Mouse (Mus musculus): ENCODE results near the gene Rorb. TPM values are rescaled to one million over a fixed set of nuclear protein-coding genes. Genes with fewer than 3 reads are reported as not detected.

Gene Rorb
- 1.0 and 1.2 TPM in 2 replicates for polyA plus RNA-seq (2015; fragmentation: Nextera tagmentation; extraction: Ambion mirVana)

DNA sequence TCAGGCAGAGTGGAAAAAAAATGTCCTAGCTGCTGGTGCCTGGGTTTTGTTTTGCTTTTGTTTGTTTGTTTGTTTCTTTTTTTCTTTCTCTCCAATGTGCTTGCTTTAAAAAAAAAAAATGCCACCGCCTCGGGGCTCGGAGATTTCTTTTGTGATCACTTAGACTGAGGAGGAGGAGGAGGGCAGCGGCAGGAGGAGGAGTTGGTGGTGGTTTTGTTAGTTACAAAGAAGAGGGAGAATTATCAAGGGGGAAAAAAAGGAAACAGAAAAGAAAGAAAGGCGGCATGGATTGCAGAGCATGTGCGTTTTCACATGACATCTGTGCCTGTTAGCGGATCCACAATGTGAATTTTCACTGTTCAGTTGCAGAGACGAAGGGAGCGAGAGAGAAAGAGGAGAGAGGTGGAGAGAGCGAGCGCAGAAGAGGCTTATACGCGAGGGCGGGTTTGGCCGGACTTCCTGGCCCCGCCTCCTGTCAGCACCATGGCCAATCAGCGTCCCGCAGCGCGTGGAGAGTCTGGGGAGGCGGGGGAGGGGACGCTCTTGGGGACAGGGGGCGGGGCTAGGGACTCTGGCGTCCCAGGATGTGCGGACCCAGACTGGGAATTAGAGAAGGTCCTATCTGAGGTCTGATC lies at the start of gene Rorb:
Gene Rorb, minus strand, starts transcription at position 404 of the 635 bp plus-strand sequence.
- Histone ChIP-seq H3K27me3 (peaks cover 28% of the 10 kb centered on the region), H3K4me2 (replicated peaks) (peak within 1 kb of the TSS; percentile 95), H3K27ac (replicated peaks) (no peak within 1 kb of the TSS), H3K9ac (peak within 1 kb of the TSS; percentile 9), H3K4me3 (replicated peaks) (peak within 1 kb of the TSS; percentile 49), H3K9me3 (replicated peaks) (no peaks in the 10 kb centered on the region), H3K36me3 (no peaks in the 10 kb centered on the region), H3K4me1 (peaks cover 7% of the 10 kb centered on the region; the same call in 1 of the 2 replicates)
- peak; percentile 95 for ATAC-seq (ENCODE audit: insufficient number of reproducible peaks, low FRiP score, low TSS enrichment, low read depth)
- WGBS = 0% methylated on average over 25 of the region's 25 CpGs

- H3K9ac ChIP-seq = no peak overlapping the region
- H3K27me3 ChIP-seq = no peaks in the 10 kb centered on the region
- no peak for ATAC-seq (ENCODE audit: insufficient number of reproducible peaks, low FRiP score, low TSS enrichment, low read depth)
- WGBS = 68% methylated on average over 6 of the region's 6 CpGs
- no peaks in the 10 kb centered on the region for H3K4me1 ChIP-seq
- H3K4me3 ChIP-seq (replicated peaks) = no peak overlapping the region
- no peaks in the 10 kb centered on the region for H3K9me3 ChIP-seq (replicated peaks)
- no peaks in the 10 kb centered on the region for H3K36me3 ChIP-seq
- H3K27ac ChIP-seq (replicated peaks) = no peak overlapping the region
- H3K4me2 ChIP-seq (replicated peaks) = no peak overlapping the region
These were observed 37.9 kb upstream of the Rorb start for GRCm38 (mm10) chr19:19148847-19149246.

DNA sequence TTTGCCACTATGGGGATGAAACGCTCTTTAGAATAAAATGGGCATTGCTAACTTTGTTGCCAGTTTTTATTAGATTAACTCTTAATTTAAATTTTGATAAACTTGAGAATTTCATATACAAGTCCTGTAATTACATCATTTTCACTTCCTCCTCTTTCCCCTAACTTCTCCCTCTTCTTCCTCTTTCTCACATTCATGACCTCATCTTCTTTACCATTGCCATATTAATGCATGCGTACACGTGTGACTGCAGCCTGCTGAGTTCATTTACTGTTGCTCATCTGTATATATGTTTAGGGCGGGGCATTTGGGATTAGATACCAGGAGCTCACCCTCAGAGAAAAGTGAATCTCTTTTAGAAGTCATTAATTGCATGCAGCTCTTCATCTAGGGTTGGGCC lies 33.5 kb upstream of the Rorb start:
- ATAC-seq (ENCODE audit: insufficient number of reproducible peaks, low FRiP score, low TSS enrichment, low read depth) = no peak
- Histone ChIP-seq H3K4me2 (replicated peaks) (no peak overlapping the region), H3K9ac (no peak overlapping the region), H3K27ac (replicated peaks) (no peak overlapping the region), H3K4me1 (no peaks in the 10 kb centered on the region), H3K4me3 (replicated peaks) (no peak overlapping the region), H3K27me3 (no peaks in the 10 kb centered on the region), H3K36me3 (no peaks in the 10 kb centered on the region), H3K9me3 (replicated peaks) (no peaks in the 10 kb centered on the region)
- 86% methylated on average over 4 of the region's 4 CpGs for WGBS

DNA sequence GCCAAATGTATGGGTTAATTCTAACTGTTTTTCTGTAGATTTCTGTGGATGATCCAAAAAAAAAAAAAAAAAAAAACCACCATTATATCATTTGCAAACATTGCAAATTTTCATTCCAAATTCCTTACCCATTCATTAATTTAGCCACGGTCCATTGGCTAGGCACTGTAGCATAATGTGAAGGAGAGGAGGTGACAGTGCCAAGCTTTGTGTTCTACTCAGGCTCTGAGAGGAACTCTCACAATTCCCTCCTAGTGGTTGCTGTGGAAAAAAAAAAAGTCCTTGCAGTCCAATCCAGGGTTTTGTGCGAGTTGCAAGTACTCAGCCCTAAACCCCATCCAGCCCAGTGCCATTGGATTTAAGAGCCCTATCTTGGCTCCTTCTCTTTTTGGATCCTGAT lies 25.9 kb upstream of the Rorb start:
- no peak overlapping the region for H3K9ac ChIP-seq
- no peak for ATAC-seq (ENCODE audit: insufficient number of reproducible peaks, low FRiP score, low TSS enrichment, low read depth)
- H3K36me3 ChIP-seq = no peaks in the 10 kb centered on the region
- H3K4me1 ChIP-seq = no peaks in the 10 kb centered on the region
- H3K27me3 ChIP-seq = no peaks in the 10 kb centered on the region
- H3K9me3 ChIP-seq (replicated peaks) = no peaks in the 10 kb centered on the region
- H3K27ac ChIP-seq (replicated peaks) = no peak overlapping the region
- H3K4me2 ChIP-seq (replicated peaks) = no peak overlapping the region
- no peak overlapping the region for H3K4me3 ChIP-seq (replicated peaks)
- 69% methylated on average over 2 of the region's 2 CpGs for WGBS

- Histone ChIP-seq H3K9me3 (replicated peaks) (no peaks in the 10 kb centered on the region), H3K9ac (no peak overlapping the region), H3K4me1 (no peaks in the 10 kb centered on the region), H3K27ac (replicated peaks) (no peak overlapping the region), H3K4me3 (replicated peaks) (no peak overlapping the region), H3K27me3 (no peaks in the 10 kb centered on the region), H3K4me2 (replicated peaks) (no peak overlapping the region), H3K36me3 (no peaks in the 10 kb centered on the region)
- 82% methylated on average over 2 of the region's 2 CpGs for WGBS
- no peak for ATAC-seq (ENCODE audit: insufficient number of reproducible peaks, low FRiP score, low TSS enrichment, low read depth)
These were observed 24.8 kb upstream of the Rorb start for GRCm38 (mm10) chr19:19135838-19136237.

GRCm38 (mm10) chr19:19122324-19122723 lies 11.3 kb upstream of the Rorb start:
- Histone ChIP-seq H3K9me3 (replicated peaks) (no peaks in the 10 kb centered on the region), H3K4me2 (replicated peaks) (no peak overlapping the region), H3K36me3 (no peaks in the 10 kb centered on the region), H3K4me1 (no peaks in the 10 kb centered on the region), H3K27ac (replicated peaks) (no peak overlapping the region), H3K27me3 (no peaks in the 10 kb centered on the region), H3K4me3 (replicated peaks) (no peak overlapping the region), H3K9ac (no peak overlapping the region)
- no peak for ATAC-seq (ENCODE audit: insufficient number of reproducible peaks, low FRiP score, low TSS enrichment, low read depth)
- 25% methylated on average over 2 of the region's 2 CpGs for WGBS

- H3K36me3 ChIP-seq = no peaks in the 10 kb centered on the region
- WGBS = 59% methylated on average over 4 of the region's 4 CpGs
- H3K9me3 ChIP-seq (replicated peaks) = no peaks in the 10 kb centered on the region
- no peak overlapping the region for H3K9ac ChIP-seq
- H3K27ac ChIP-seq (replicated peaks) = no peak overlapping the region
- peaks cover 7% of the 10 kb centered on the region; the same call in 1 of the 2 replicates for H3K4me1 ChIP-seq
- ATAC-seq (ENCODE audit: insufficient number of reproducible peaks, low FRiP score, low TSS enrichment, low read depth) = no peak
- H3K4me2 ChIP-seq (replicated peaks) = no peak overlapping the region
- peaks cover 28% of the 10 kb centered on the region for H3K27me3 ChIP-seq
- no peak overlapping the region for H3K4me3 ChIP-seq (replicated peaks)
These were observed 1.2 kb upstream of the Rorb start for GRCm38 (mm10) chr19:19112180-19112579.

DNA sequence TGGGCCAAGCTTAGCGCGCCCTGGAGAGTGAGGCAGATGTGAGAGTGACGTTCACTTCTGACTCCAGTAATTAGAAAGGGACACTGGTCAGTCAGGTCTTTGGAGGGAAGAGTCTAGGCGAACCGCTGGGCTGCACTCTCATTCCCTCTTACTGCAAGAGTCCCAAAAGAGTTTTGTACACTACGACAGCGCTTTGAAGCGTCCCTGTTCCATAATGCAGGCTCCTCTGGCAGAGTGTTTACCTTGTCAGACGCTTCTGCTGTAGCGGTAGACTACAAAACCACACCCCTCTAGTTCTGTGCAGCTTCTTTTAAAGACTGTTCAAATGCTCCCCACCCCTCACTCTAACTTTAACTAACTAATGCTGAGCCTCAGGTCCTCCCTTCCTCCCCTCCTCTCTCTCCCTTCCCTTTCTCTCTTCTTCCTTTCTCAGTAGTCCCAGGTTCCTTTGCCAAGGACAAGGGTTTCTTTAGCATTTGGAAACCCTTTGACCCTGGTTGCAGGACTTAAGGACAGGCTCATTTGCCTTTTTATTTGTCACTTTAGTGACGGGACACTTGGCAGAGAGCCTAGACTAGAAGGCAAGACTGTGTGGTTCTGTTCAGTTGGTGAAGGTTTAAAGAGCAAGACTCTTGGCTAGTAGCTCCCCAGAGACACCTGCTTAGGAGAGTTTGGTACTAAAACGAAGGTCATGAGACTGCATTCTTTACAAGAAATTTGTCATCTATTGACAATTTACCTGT lies 603 bp upstream of the Rorb start:
- WGBS = 3% methylated on average over 12 of the region's 12 CpGs
- H3K9me3 ChIP-seq (replicated peaks) = no peaks in the 10 kb centered on the region

GRCm38 (mm10) chr19:19110011-19110768 lies 806 bp downstream of the Rorb start:
- H3K4me1 ChIP-seq = peaks cover 7% of the 10 kb centered on the region; the same call in 1 of the 2 replicates
- H3K27me3 ChIP-seq = peaks cover 28% of the 10 kb centered on the region
- no peaks in the 10 kb centered on the region for H3K9me3 ChIP-seq (replicated peaks)
- peak overlapping the region; percentile 95 for H3K4me2 ChIP-seq (replicated peaks)
- ATAC-seq (ENCODE audit: insufficient number of reproducible peaks, low FRiP score, low TSS enrichment, low read depth) = no peak
- WGBS = under 1% methylated on average over 49 of the region's 49 CpGs
- peak overlapping the region; percentile 9 for H3K9ac ChIP-seq
- H3K4me3 ChIP-seq (replicated peaks) = peak overlapping the region; percentile 49
- H3K36me3 ChIP-seq = no peaks in the 10 kb centered on the region
- no peak overlapping the region for H3K27ac ChIP-seq (replicated peaks)

More for the DNA sequence above, 603 bp upstream of the Rorb start:
- Histone ChIP-seq H3K4me3 (replicated peaks) (peak overlapping the region; percentile 49), H3K4me2 (replicated peaks) (peak overlapping the region; percentile 95), H3K9ac (no peak overlapping the region), H3K27me3 (peaks cover 28% of the 10 kb centered on the region), H3K27ac (replicated peaks) (no peak overlapping the region), H3K36me3 (no peaks in the 10 kb centered on the region), H3K4me1 (peaks cover 7% of the 10 kb centered on the region; the same call in 1 of the 2 replicates)
- peak; percentile 17; the same call in 1 of the 2 replicates for ATAC-seq (ENCODE audit: insufficient number of reproducible peaks, low FRiP score, low TSS enrichment, low read depth)

DNA sequence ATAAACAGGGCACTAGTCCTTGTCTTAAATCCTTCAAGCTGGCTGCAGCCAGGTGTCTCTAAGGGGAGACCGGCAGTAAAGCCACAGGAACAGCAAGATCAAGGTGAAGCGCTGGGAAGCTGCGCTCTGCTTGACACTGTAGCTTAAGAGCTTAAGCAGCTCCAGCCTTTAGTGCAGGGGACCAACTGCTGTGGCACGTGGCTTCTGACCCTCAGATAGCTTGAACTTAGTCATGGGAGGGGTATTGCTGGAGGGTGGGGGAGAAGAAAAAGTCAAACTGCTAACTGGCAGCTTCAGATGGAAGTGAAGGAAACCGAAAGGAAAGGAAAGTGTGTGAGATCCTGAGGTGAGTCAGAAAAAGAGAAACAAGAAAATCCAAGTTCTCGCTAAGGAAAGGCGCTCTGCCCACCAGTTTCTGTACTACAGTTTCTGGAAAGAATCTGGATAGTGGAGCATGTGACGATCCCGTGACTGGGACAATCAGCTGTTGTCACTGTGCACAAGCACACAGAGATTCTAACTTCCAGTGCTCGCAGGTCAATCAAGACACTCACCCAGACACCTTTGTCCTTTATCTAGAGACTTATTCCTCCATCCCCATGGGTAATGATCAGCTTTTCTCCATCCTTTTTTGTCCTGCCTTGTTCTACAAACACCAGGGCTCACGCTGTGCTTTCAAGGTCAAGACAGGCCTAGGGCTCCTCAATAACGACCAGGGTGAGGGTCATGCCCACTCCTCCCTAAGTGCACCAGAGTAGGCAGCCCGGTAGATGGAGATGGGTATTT lies 2.2 kb downstream of the Rorb start:
- no peak overlapping the region; the same call in 1 of the 2 replicates for H3K4me2 ChIP-seq (replicated peaks)
- no peak overlapping the region for H3K4me3 ChIP-seq (replicated peaks)
- ATAC-seq (ENCODE audit: insufficient number of reproducible peaks, low FRiP score, low TSS enrichment, low read depth) = no peak
- H3K9ac ChIP-seq = no peak overlapping the region
- 32% methylated on average over 13 of the region's 13 CpGs for WGBS
- H3K9me3 ChIP-seq (replicated peaks) = no peaks in the 10 kb centered on the region
- H3K27me3 ChIP-seq = peaks cover 28% of the 10 kb centered on the region
- no peak overlapping the region for H3K27ac ChIP-seq (replicated peaks)
- H3K36me3 ChIP-seq = no peaks in the 10 kb centered on the region
- H3K4me1 ChIP-seq = peaks cover 7% of the 10 kb centered on the region; the same call in 1 of the 2 replicates

Data from embryonic facial prominence, embryonic 15.5 days (tissue).